Mouse (Mus musculus) liver, embryonic 16.5 days (tissue): ENCODE results near the gene Crk. TPM values are rescaled to one million over a fixed set of nuclear protein-coding genes. Genes with fewer than 3 reads are reported as not detected.

Experiments used
- ATAC-seq: fragments of 200-750 bp; cut with Nextera tagmentation; 2 replicates; pipeline ENCODE4 v1.8.0; 2017; ENCODE audit warnings: low read depth, mild to moderate bottlenecking, moderate number of reproducible peaks, moderate library complexity
- H3K27ac ChIP-seq: fragments of 300-500 bp; sonication (generic); 2 replicates; pipeline ENCODE4 v1.5.1; 2014; ENCODE audit warnings: mild to moderate bottlenecking, low read length
- H3K27me3 ChIP-seq: fragments of 300-500 bp; sonication (generic); 2 replicates; pipeline ENCODE4 v1.6.1; 2014; ENCODE audit warnings: low read depth, low read length, mixed read lengths; ENCODE audit not compliant: control insufficient read depth, insufficient read depth
- H3K36me3 ChIP-seq: fragments of 300-500 bp; sonication (generic); 2 replicates; pipeline ENCODE4 v1.6.1; 2014; ENCODE audit warnings: mild to moderate bottlenecking; ENCODE audit not compliant: control insufficient read depth, insufficient read depth
- H3K4me1 ChIP-seq: fragments of 300-500 bp; sonication (generic); 2 replicates; pipeline ENCODE4 v1.6.1; 2014; ENCODE audit warnings: low read depth, low read length, mixed read lengths; ENCODE audit not compliant: control insufficient read depth
- H3K4me2 ChIP-seq: fragments of 300-500 bp; sonication (generic); 2 replicates; pipeline ENCODE4 v1.6.1; 2014; ENCODE audit warnings: low read depth, low read length, mixed read lengths
- H3K4me3 ChIP-seq: fragments of 300-500 bp; sonication (generic); 2 replicates; pipeline ENCODE4 v1.5.1; 2014; ENCODE audit warnings: low read depth, mild to moderate bottlenecking, low read length
- H3K9ac ChIP-seq: fragments of 300-500 bp; sonication (generic); 2 replicates; pipeline ENCODE4 v1.6.1; 2014; ENCODE audit warnings: low read depth, low read length
- H3K9me3 ChIP-seq: fragments of 300-500 bp; sonication (generic); replicated peaks from 2 replicates; pipeline ENCODE4 v1.6.1; 2016; ENCODE audit warnings: low read length; ENCODE audit not compliant: control insufficient read depth
- WGBS: fragments of 180-500 bp; shearing (Covaris S2); extraction: QIAGEN DNeasy Blood & Tissue Kit; methylation state at CpG from one replicate; pipeline ENCODE4 v1.1.7; 2014; ENCODE audit not compliant: insufficient replicate concordance; 5-methylcytosine and 5-hydroxymethylcytosine counted together
- polyA plus RNA-seq: library from polyadenylated mRNA; unstranded; fragments of >200 nt; fragmentation: Nextera tagmentation; extraction: Ambion mirVana; gene quantifications from 2 replicates; pipeline ENCODE4 v1.2.1, GENCODE M21; 2015

The Crk gene
- polyA plus RNA-seq, 1 experiment from 2014 or later = 30.4 TPM

DNA sequence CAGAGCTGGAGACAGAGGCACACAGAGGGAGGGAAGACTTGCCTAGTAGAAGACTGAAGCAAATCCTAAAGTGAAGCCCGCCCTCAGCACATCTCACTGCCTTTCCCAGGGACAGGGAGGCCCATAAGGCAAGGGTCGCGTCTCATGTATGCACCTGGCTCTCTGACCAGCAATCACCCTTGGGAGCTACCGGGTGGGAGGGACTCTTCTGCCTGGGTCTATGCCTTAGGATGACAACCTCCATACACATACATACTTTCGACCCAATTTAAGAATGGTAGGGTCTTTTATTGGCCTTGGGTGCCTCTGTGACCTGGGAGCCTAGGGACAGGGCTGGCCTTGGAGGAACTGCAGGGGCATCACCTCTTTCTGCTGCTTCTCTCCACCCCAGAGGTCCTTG lies 5.6 kb upstream of the Crk start:
- no peak overlapping the region for H3K4me2 ChIP-seq
- H3K36me3 ChIP-seq = peaks cover 29% of the 10 kb centered on the region
- H3K9me3 ChIP-seq = no peaks in the 10 kb centered on the region
- WGBS = 77% methylated on average over 5 of the region's 5 CpGs
- H3K27ac ChIP-seq = no peak overlapping the region
- H3K4me3 ChIP-seq = no peak overlapping the region
- ATAC-seq = no peak
- H3K9ac ChIP-seq = no peak overlapping the region
- H3K27me3 ChIP-seq = no peaks in the 10 kb centered on the region
- H3K4me1 ChIP-seq = peaks cover 10% of the 10 kb centered on the region

DNA sequence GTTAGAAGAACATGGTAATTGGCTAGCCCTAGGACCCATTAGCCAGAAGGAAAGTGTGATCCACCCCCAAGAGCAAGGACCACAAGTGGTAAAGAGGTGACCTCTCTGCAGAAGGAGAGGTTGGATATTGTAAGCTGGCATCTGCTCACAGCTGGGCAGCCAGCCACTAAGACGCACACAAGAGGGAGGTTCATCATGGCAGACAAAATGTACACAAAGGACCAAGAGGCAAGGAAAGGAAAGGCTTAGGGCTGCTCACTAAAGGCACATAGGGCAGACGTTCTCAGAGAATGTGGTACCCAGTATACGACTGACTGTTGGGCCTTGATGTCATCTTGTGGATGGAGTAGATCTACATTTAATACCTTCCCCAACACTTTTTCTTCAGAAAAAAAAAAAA lies 4.2 kb upstream of the Crk start:
- H3K36me3 ChIP-seq = peaks cover 24% of the 10 kb centered on the region
- no peaks in the 10 kb centered on the region for H3K9me3 ChIP-seq
- H3K4me3 ChIP-seq = no peak overlapping the region
- no peak overlapping the region for H3K4me2 ChIP-seq
- WGBS = 67% methylated on average over 3 of the region's 3 CpGs
- ATAC-seq = no peak
- no peaks in the 10 kb centered on the region for H3K27me3 ChIP-seq
- H3K4me1 ChIP-seq = peaks cover 12% of the 10 kb centered on the region
- no peak overlapping the region for H3K9ac ChIP-seq
- H3K27ac ChIP-seq = no peak overlapping the region

DNA sequence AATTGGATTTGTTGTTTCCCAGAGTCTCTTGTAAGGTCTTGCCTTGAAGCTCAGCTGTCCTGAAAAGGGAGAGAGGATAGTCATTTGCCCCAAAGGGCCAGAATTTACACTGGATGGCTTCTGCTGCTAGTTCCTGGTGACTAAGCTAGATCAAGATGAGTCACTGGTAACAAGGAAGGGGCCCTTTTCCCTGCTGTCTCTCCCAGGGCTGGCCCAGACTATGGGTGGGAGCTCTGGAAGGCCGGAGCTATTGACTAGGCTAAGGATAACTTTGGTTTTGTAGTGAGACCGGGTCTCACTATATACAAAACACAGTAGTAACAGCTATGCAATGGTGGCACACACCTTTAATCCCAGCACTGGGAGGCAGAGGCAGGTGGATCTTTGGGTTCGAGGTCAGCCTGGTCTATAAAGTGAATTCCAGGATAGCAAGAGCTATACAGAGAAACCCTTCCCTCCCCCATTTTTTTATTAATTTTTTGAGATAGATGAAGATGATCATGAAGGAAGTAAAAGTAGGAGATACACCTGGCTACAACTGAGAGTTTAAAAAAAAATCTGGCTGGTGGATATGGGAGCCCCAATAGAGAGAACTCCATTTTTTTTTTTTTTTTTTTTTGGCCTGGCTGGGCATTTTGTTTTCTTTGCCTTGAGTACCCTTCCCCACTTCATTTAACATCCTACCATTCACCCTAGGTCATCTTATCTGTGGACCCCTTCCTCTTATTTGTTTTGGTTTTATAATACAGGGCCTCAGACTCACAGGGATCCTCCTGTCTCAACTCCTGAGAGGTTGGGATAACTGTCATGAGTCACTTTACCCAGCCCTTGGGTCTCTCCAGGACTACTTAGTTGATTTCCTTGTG lies 945 bp upstream of the Crk start:
- no peak for ATAC-seq
- Histone ChIP-seq H3K9ac (peak overlapping the region; percentile 98), H3K4me1 (peaks cover 25% of the 10 kb centered on the region), H3K4me3 (peak overlapping the region; percentile 97), H3K4me2 (peak overlapping the region; percentile 67), H3K9me3 (no peaks in the 10 kb centered on the region), H3K27ac (peak overlapping the region; percentile 88), H3K36me3 (peaks cover 5% of the 10 kb centered on the region; the same call in 1 of the 2 replicates), H3K27me3 (no peaks in the 10 kb centered on the region)
- WGBS = 85% methylated on average over 3 of the region's 3 CpGs

DNA sequence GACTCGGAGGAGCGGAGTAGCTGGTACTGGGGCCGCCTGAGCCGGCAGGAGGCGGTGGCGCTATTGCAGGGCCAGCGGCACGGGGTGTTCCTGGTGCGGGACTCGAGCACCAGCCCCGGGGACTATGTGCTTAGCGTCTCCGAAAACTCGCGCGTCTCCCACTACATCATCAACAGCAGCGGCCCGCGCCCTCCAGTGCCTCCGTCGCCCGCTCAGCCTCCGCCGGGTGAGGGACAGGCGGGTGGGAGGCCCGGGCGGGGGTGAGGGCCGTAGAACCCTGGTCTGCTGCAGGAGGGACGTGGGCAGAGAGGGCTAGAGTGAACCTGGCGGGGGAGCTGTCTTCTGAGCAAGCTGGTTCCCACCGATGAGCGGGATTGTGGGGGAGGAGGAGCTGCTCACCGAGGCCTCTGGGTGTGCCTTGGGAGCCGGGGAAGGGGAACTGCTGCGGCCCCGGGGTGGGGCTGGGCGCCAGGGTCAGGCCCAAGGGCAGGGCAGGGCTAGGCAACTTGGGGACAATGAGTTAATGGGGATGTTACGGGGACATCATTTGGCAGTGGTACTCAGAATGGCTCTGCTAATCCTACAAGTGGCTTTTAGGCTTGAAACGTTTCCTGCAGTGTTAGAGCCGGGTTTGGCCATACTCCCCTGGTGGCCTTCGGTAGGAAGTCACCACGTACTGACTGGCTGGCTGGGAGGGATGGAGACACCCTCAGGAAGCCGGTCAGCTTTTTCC lies 546 bp downstream of the Crk start:
- whole genome bisulfite sequencing = under 1% methylated on average over 43 of the region's 43 CpGs

DNA sequence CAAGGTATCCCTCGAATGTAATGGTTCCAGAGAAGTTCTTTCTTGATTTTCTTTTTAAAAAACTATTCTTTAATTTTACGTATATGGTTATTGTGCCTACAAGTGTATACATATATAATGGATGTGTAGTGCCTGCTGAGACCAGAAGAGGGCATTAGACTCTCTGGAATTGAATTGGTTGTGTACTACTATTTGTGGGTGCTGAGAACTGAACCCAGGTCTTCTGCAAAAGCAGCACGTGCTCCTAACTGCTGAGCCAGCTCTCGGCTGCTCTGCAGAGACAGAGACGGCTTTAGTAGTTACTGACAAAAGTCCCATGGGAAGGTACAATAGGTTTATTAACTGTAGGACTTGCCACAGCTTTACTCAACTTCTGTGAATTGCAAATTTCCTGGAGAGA lies 5.4 kb downstream of the Crk start:
- H3K9me3 ChIP-seq = no peaks in the 10 kb centered on the region
- 91% methylated on average over 5 of the region's 5 CpGs for WGBS
- H3K4me1 ChIP-seq = peaks cover 19% of the 10 kb centered on the region
- no peak for ATAC-seq
- H3K27me3 ChIP-seq = no peaks in the 10 kb centered on the region
- no peak overlapping the region for H3K9ac ChIP-seq
- H3K4me2 ChIP-seq = no peak overlapping the region
- no peak overlapping the region for H3K27ac ChIP-seq
- H3K36me3 ChIP-seq = peaks cover 15% of the 10 kb centered on the region
- no peak overlapping the region for H3K4me3 ChIP-seq

More for the DNA sequence above, 546 bp downstream of the Crk start:
- H3K9ac ChIP-seq = peak overlapping the region; percentile 98
- H3K4me2 ChIP-seq = peak overlapping the region; percentile 85
- H3K9me3 ChIP-seq = no peaks in the 10 kb centered on the region
- H3K4me1 ChIP-seq = peaks cover 25% of the 10 kb centered on the region
- H3K36me3 ChIP-seq = peaks cover 13% of the 10 kb centered on the region
- H3K27me3 ChIP-seq = no peaks in the 10 kb centered on the region
- peak overlapping the region; percentile 95 for H3K27ac ChIP-seq
- peak; percentile 61 for ATAC-seq
- H3K4me3 ChIP-seq = peak overlapping the region; percentile 97

DNA sequence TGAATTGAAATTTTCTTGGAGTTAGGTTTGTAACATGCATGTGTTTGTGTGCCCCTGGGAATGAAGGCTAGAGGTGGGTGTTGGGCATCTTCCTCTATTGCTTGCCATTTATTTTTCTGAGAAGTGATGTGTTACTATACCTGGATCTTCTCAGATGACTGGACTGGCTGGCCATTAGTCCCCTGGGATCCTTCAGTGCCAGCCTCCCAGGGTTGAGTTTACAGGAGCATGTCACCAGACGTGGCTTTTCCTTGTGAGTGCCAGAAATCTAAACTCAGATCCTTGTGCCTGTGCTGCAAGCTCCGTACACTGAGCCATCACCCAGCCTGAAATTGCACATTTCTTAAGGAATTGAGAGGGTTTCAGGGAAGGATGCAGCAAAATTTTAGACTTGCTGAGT lies 5.9 kb downstream of the Crk start:
- Histone ChIP-seq H3K9me3 (no peaks in the 10 kb centered on the region), H3K9ac (no peak overlapping the region), H3K4me1 (peaks cover 19% of the 10 kb centered on the region), H3K4me3 (no peak overlapping the region), H3K36me3 (peaks cover 15% of the 10 kb centered on the region), H3K4me2 (no peak overlapping the region), H3K27me3 (no peaks in the 10 kb centered on the region), H3K27ac (no peak overlapping the region)
- WGBS = 81% methylated on average over 2 of the region's 2 CpGs
- no peak for ATAC-seq

DNA sequence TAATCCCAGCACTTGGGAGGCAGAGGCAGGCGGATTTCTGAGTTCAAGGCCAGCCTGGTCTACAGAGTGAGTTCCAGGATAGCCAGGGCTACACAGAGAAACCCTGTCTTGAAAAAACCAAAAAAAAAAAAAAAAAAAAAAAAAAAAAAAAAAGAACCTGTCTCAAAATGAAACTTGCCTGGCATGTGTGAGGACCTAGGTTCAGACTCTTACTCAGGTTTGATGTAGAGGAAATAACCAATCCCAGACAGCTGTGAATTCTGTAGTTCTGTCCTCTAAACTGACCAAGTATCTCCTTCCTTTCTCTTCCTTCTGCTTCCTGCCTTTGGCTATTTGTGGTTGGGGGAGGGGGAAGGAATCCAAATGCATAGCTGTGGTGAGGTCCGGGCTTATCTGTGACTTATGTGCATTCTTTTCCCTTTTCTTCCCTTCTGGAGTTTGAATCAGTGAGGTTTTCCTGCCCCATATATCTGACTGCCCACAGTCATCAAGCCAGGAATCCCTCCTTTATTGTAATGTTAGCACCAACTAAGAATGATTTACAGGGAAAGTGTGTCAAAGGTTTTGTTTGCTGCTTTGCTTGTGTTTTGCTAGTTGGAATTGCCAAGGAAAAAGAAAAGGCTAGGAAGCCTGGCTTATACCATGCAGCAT lies 8.4 kb downstream of the Crk start:
- no peak for ATAC-seq
- no peaks in the 10 kb centered on the region for H3K9me3 ChIP-seq
- H3K27me3 ChIP-seq = no peaks in the 10 kb centered on the region
- H3K4me3 ChIP-seq = no peak overlapping the region
- H3K9ac ChIP-seq = no peak overlapping the region
- no peak overlapping the region for H3K27ac ChIP-seq
- peaks cover 6% of the 10 kb centered on the region for H3K4me1 ChIP-seq
- WGBS = 32% methylated on average over 2 of the region's 2 CpGs
- H3K36me3 ChIP-seq = peaks cover 17% of the 10 kb centered on the region
- no peak overlapping the region for H3K4me2 ChIP-seq

DNA sequence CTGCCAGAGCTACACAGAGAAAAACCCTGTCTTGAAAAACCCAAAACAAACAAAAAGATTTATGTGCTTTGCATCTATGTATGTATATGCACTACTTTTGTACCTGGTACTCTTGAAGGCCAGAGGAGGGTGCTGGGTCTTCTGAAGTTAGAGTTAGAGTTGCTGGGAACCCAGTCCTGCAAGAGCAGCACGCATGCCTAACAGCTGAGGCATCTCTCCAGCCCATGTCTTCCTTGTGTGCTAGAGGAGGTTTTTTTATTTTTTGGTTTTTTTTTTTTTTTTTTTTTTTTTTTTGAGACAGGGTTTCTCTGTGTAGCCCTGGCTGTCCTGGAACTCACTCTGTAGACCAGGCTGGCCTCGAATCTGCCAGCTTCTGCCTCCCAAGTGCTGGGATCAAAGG lies 9.1 kb downstream of the Crk start:
- peaks cover 6% of the 10 kb centered on the region for H3K4me1 ChIP-seq
- H3K9ac ChIP-seq = no peak overlapping the region
- WGBS = 67% methylated on average over 2 of the region's 2 CpGs
- H3K27me3 ChIP-seq = no peaks in the 10 kb centered on the region
- no peak overlapping the region for H3K4me2 ChIP-seq
- no peaks in the 10 kb centered on the region for H3K9me3 ChIP-seq
- peaks cover 20% of the 10 kb centered on the region for H3K36me3 ChIP-seq
- H3K4me3 ChIP-seq = no peak overlapping the region
- H3K27ac ChIP-seq = no peak overlapping the region
- ATAC-seq = no peak
